Mouse (Mus musculus) G1E (cell line): Measurements from ENCODE around the gene Hoxc12.

Experiments used
- CTCF ChIP-seq: IDR thresholded peaks from 2 replicates; pipeline ENCODE4 v1.5.1; 2012; ENCODE audit warnings: low read depth, low read length, inconsistent platforms, mixed read lengths
- GATA2 ChIP-seq: IDR thresholded peaks from 2 replicates; pipeline ENCODE4 v1.6.1; 2012; ENCODE audit warnings: low read depth, low read length, inconsistent platforms, borderline replicate concordance
- POLR2AphosphoS5 ChIP-seq: IDR thresholded peaks from 2 replicates; pipeline ENCODE4 v1.6.1; 2012; ENCODE audit warnings: low read depth, low read length, inconsistent platforms; ENCODE audit not compliant: insufficient replicate concordance

DNA sequence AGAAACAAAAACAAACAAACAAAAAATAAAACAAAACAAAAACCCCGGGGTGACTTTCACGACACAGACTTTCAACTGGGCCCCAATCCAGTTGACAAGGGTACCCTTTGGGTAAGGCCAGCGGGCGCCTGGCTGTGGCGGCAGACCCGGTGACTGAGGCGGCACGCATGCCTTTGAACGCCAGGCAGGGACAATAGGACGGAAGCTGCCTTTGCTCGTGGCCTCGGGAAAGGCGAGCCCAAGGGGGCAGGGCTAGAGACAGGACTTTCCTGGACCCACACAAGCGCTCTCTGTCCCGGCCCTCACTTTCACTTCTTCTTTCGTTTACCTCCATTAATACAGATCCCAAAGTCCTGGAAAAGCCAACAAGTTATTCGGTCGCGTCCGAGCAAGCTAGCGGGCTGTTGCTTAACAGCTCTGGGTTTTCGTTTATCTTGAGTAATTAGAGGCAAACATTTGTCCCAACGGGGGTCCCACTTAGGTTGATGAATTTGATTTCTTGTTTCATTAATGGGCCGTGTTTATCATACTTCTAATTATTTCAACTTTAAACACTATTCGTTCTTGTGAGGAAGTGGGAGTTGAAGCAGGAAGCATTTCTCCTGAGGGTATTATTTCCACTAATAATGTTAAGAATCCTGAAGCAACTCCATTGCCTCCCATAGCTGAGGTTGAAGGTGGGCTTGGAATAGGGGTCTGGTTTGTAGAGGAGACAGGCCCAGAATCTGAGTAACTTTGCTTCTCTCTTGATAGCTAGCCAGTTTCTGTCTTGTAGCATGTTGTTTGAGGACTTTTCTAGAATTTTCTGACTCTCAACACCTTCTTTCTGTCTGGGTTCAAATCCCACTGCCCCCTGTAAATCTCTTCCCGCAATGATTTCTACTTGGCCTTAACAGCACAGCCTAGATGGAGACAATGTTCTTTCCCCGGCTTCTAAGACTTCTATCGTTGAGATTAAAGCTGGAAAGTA is 27.4 kb downstream of the Hoxc12 start:
- no peak for TF ChIP-seq CTCF
- no peak for TF ChIP-seq GATA2
- no peak for TF ChIP-seq POLR2AphosphoS5
